ENCODE assay signal across 8 mouse cellular contexts in genomic region chrX:42359381-42360172, GRCm38 (mm10).
DNase-seq lines count a peak whose midpoint lies in the region; ATAC-seq and TF ChIP-seq lines count a peak whose summit lies in the region.

No protein-coding gene starts in this region.

- no peaks in the 10 kb centered on the region for H3K27me3 ChIP-seq in heart, embryonic 16.5 days (ENCODE audit: control insufficient read depth, insufficient read depth, low read length)
- H3K27me3 ChIP-seq in embryonic facial prominence, embryonic 14.5 days (replicated peaks; ENCODE audit: control insufficient read depth, insufficient read depth, low read length), result no peaks in the 10 kb centered on the region
- H3K27me3 ChIP-seq in intestine, embryonic 14.5 days (replicated peaks; ENCODE audit: control insufficient read depth, insufficient read depth, low read length), result no peaks in the 10 kb centered on the region
- no peaks in the 10 kb centered on the region for H3K27me3 ChIP-seq in midbrain, postnatal 0 days (ENCODE audit: insufficient read depth, low read length)

- H3K4me3 ChIP-seq in heart, embryonic 16.5 days (ENCODE audit: low read length), result no peak overlapping the region; the same call in 1 of the 2 replicates
- peak overlapping the region; percentile 31 for H3K4me3 ChIP-seq in embryonic facial prominence, embryonic 14.5 days (ENCODE audit: low read depth, low read length)
- no peak overlapping the region for H3K4me3 ChIP-seq in intestine, embryonic 14.5 days (ENCODE audit: low read depth, low read length)
- no peak overlapping the region for H3K4me3 ChIP-seq in midbrain, postnatal 0 days (ENCODE audit: low read depth, low read length)

- DNase-seq in heart, adult 9 months (ENCODE audit: low spot score in 2 of 2), result no peak
- DNase-seq in embryonic facial prominence, embryonic 14.5 days (ENCODE audit: low spot score), result peak; percentile 48
- DNase-seq in intestine, embryonic 14.5 days (ENCODE audit: low spot score), result no peak
- peak; percentile 7 for DNase-seq in midbrain, postnatal 0 days (ENCODE audit: low spot score)
- DNase-seq in layer of hippocampus, adult 18-20 months (ENCODE audit: low spot score in 2 of 2), result no peak
- no peak for DNase-seq in B cell, adult 2 months
- no peak for DNase-seq in frontal cortex, adult 2 months (ENCODE audit: extremely low spot score in 1 of 2, low spot score in 1 of 2)

- no peaks in the 10 kb centered on the region for H3K4me1 ChIP-seq in heart, embryonic 16.5 days (ENCODE audit: control insufficient read depth, insufficient read depth, low read length)
- no peaks in the 10 kb centered on the region for H3K4me1 ChIP-seq in embryonic facial prominence, embryonic 14.5 days (ENCODE audit: control insufficient read depth, insufficient read depth, low read length)
- no peaks in the 10 kb centered on the region for H3K4me1 ChIP-seq in intestine, embryonic 14.5 days (replicated peaks; ENCODE audit: control insufficient read depth, insufficient read depth, low read length)
- no peaks in the 10 kb centered on the region for H3K4me1 ChIP-seq in midbrain, postnatal 0 days (ENCODE audit: insufficient read depth, low read length)

- H3K36me3 ChIP-seq in heart, embryonic 16.5 days (ENCODE audit: control insufficient read depth, insufficient read depth), result no peaks in the 10 kb centered on the region
- H3K36me3 ChIP-seq in embryonic facial prominence, embryonic 14.5 days (ENCODE audit: control insufficient read depth, insufficient read depth, low read length), result no peaks in the 10 kb centered on the region
- H3K36me3 ChIP-seq in intestine, embryonic 14.5 days (ENCODE audit: control insufficient read depth, insufficient read depth, low read length), result no peaks in the 10 kb centered on the region
- no peaks in the 10 kb centered on the region for H3K36me3 ChIP-seq in midbrain, postnatal 0 days (ENCODE audit: insufficient read depth, low read length)

- no peak overlapping the region for H3K27ac ChIP-seq in heart, embryonic 16.5 days (ENCODE audit: low read length)
- H3K27ac ChIP-seq in embryonic facial prominence, embryonic 14.5 days (replicated peaks; ENCODE audit: low read depth, low read length), result no peak overlapping the region; the same call in 1 of the 2 replicates
- H3K27ac ChIP-seq in intestine, embryonic 14.5 days (ENCODE audit: low read depth), result no peak overlapping the region
- no peak overlapping the region for H3K27ac ChIP-seq in midbrain, postnatal 0 days (ENCODE audit: low read depth, low read length)

- no peak for ATAC-seq in heart, embryonic 16.5 days (replicated peaks; ENCODE audit: extremely low read depth, insufficient read depth, low FRiP score)
- ATAC-seq in embryonic facial prominence, embryonic 14.5 days (ENCODE audit: low read depth), result peak; percentile 31; the same call in 1 of the 2 replicates
- no peak for ATAC-seq in intestine, embryonic 14.5 days (replicated peaks; ENCODE audit: low FRiP score, low TSS enrichment, low read depth)
- ATAC-seq in midbrain, postnatal 0 days (ENCODE audit: low FRiP score), result no peak

- H3K9me3 ChIP-seq in heart, embryonic 16.5 days (replicated peaks; ENCODE audit: control insufficient read depth, low read length), result no peaks in the 10 kb centered on the region
- no peaks in the 10 kb centered on the region for H3K9me3 ChIP-seq in embryonic facial prominence, embryonic 14.5 days (ENCODE audit: control insufficient read depth, low read length)
- H3K9me3 ChIP-seq in intestine, embryonic 14.5 days (ENCODE audit: control insufficient read depth, low read length), result no peaks in the 10 kb centered on the region
- H3K9me3 ChIP-seq in midbrain, postnatal 0 days (ENCODE audit: low read length), result no peaks in the 10 kb centered on the region

- H3K9ac ChIP-seq in heart, embryonic 16.5 days (ENCODE audit: low read length), result no peak overlapping the region
- H3K9ac ChIP-seq in embryonic facial prominence, embryonic 14.5 days (ENCODE audit: low read depth, low read length), result no peak overlapping the region
- no peak overlapping the region for H3K9ac ChIP-seq in intestine, embryonic 14.5 days (ENCODE audit: low read length)
- H3K9ac ChIP-seq in midbrain, postnatal 0 days (replicated peaks; ENCODE audit: low read length, poor library complexity, severe bottlenecking), result no peak overlapping the region

- 44% methylated on average over 10 of the region's 12 CpGs for WGBS in heart, embryonic 16.5 days
- 52% methylated on average over 8 of the region's 12 CpGs for WGBS in embryonic facial prominence, embryonic 14.5 days
- WGBS in intestine, embryonic 14.5 days, result 46% methylated on average over 11 of the region's 12 CpGs
- WGBS in midbrain, postnatal 0 days, result 33% methylated on average over 9 of the region's 12 CpGs

- no peak for TF ChIP-seq CTCF in midbrain, postnatal 0 days (IDR thresholded peaks at IDR 0.05)

- peak overlapping the region; percentile 62; the same call in 1 of the 2 replicates for H3K4me2 ChIP-seq in heart, embryonic 16.5 days (ENCODE audit: low read depth, low read length)
- H3K4me2 ChIP-seq in embryonic facial prominence, embryonic 14.5 days (ENCODE audit: low read depth, low read length), result peak overlapping the region; percentile 48
- H3K4me2 ChIP-seq in intestine, embryonic 14.5 days (ENCODE audit: low read length), result peak overlapping the region; percentile 50
- peak overlapping the region; percentile 44; the same call in 1 of the 2 replicates for H3K4me2 ChIP-seq in midbrain, postnatal 0 days (ENCODE audit: low read depth, low read length, poor library complexity, severe bottlenecking)

Comparison
In these comparisons a context has a peak if more than half of its experiments do, and no peak if none do; other contexts are left out.
1. DNase-seq: peak in embryonic facial prominence, embryonic 14.5 days (single experiment) and midbrain, postnatal 0 days (single experiment); none in heart, adult 9 months (0 of 2), intestine, embryonic 14.5 days (single experiment), layer of hippocampus, adult 18-20 months (0 of 2), B cell, adult 2 months (0 of 2) and frontal cortex, adult 2 months (0 of 2).
2. Peak in every context shown above with its lines, with median percentiles within 50 percentile points of each other: H3K4me2 ChIP-seq.